Mouse (Mus musculus) heart, adult 2 months (tissue): ENCODE measurements around the gene Slc25a48. TPM values are rescaled to one million over a fixed set of nuclear protein-coding genes. Genes with fewer than 3 reads are reported as not detected.

ENCODE experiments used
- DNase-seq, 2 experiments: peaks; one replicate each; pipeline ENCODE4 v3.0.0; 2021
- H3K27ac ChIP-seq: fragments of 200-600 bp; 2 replicates; pipeline ENCODE4 v1.8.1; 2022
- H3K27me3 ChIP-seq: fragments of 200-500 bp; 2 replicates; pipeline ENCODE4 v1.6.1; 2012; ENCODE audit warnings: mild to moderate bottlenecking, low read length, inconsistent platforms, mixed read lengths; ENCODE audit not compliant: control insufficient read depth, insufficient read depth
- H3K36me3 ChIP-seq: fragments of 200-500 bp; 2 replicates; pipeline ENCODE4 v1.6.1; 2012; ENCODE audit warnings: low read length, inconsistent platforms; ENCODE audit not compliant: control insufficient read depth, insufficient read depth
- H3K4me1 ChIP-seq: fragments of 200-500 bp; 2 replicates; pipeline ENCODE4 v1.6.1; 2011; ENCODE audit warnings: low read length; ENCODE audit not compliant: control insufficient read depth, insufficient read depth
- H3K4me3 ChIP-seq: fragments of 200-600 bp; 2 replicates; pipeline ENCODE4 v1.8.1; 2022
- H3K79me2 ChIP-seq: fragments of 200-500 bp; replicated peaks from 2 replicates; pipeline ENCODE4 v1.6.1; 2012; ENCODE audit warnings: mild to moderate bottlenecking, inconsistent platforms, low read length, moderate library complexity, mixed read lengths; ENCODE audit not compliant: control insufficient read depth, insufficient read depth
- H3K9ac ChIP-seq: fragments of 200-500 bp; 2 replicates; pipeline ENCODE4 v1.6.1; 2012; ENCODE audit warnings: low read depth, mild to moderate bottlenecking, control low read depth, inconsistent platforms, low read length, mixed read lengths
- CTCF ChIP-seq: fragments of 200-600 bp; IDR thresholded peaks from 2 replicates; pipeline ENCODE4 v1.8.1; 2022; ENCODE audit warnings: antibody characterized with exemption, mild to moderate bottlenecking, moderate library complexity
- EP300 ChIP-seq: fragments of 200-500 bp; IDR thresholded peaks from 2 replicates; pipeline ENCODE4 v1.6.1; 2011; ENCODE audit warnings: low read depth, low read length, control low read depth; ENCODE audit not compliant: insufficient read depth
- POLR2A ChIP-seq: fragments of 200-500 bp; IDR thresholded peaks from 2 replicates; pipeline ENCODE4 v1.6.1; 2011; ENCODE audit warnings: mild to moderate bottlenecking, low read depth, low read length, control low read depth; ENCODE audit not compliant: insufficient read depth
- WGBS: fragments of 180-500 bp; shearing (Covaris S2); methylation state at CpG from one replicate; pipeline ENCODE4 v1.1.7; 2018; 5-methylcytosine and 5-hydroxymethylcytosine counted together
- intact Hi-C: fragments of 180-260 bp; cut with DNase I; formaldehyde crosslinking; loops from one replicate; pipeline ENCODE4 v1.15.1; 2025
- polyA plus RNA-seq: library from polyadenylated mRNA; depleted of rRNA; stranded (reverse); fragments of >200 nt; gene quantifications from 2 replicates; pipeline ENCODE4 v1.2.3, GENCODE M21; 2012
- total RNA-seq, 2 experiments: library from RNA; stranded (reverse); gene quantifications; 2 replicates each; pipeline ENCODE4 v1.2.3; 2021

The Slc25a48 gene
- total and polyA plus RNA-seq, 3 experiments: 0.08 to 0.27 (median 0.16) TPM

GRCm38 (mm10) chr13:56462791-56463190, 24.6 kb downstream of the Slc25a48 start:
- intact Hi-C loops: no loop called here
- TF ChIP-seq EP300 (no peak), CTCF (no peak), POLR2A (no peak)

GRCm38 (mm10) chr13:56463261-56463660, 25.1 kb downstream of the Slc25a48 start:
- TF ChIP-seq CTCF (no peak), EP300 (no peak), POLR2A (no peak)
- no peaks in the 10 kb centered on the region for H3K4me1 ChIP-seq
- H3K79me2 ChIP-seq: no peaks in the 10 kb centered on the region
- WGBS: 88% methylated on average over 7 of the region's 7 CpGs
- H3K36me3 ChIP-seq: no peaks in the 10 kb centered on the region
- no peak overlapping the region for H3K9ac ChIP-seq
- H3K4me3 ChIP-seq: no peak overlapping the region
- no peak for DNase-seq
- intact Hi-C loops: no loop called here
- H3K27me3 ChIP-seq: peaks cover 2% of the 10 kb centered on the region; the same call in 1 of the 2 replicates
- no peak overlapping the region for H3K27ac ChIP-seq

More at GRCm38 (mm10) chr13:56462791-56463190, 24.6 kb downstream of the Slc25a48 start:
- Histone ChIP-seq H3K79me2 (no peaks in the 10 kb centered on the region), H3K27ac (no peak overlapping the region), H3K36me3 (no peaks in the 10 kb centered on the region), H3K9ac (no peak overlapping the region), H3K27me3 (peaks cover 2% of the 10 kb centered on the region; the same call in 1 of the 2 replicates), H3K4me3 (no peak overlapping the region), H3K4me1 (no peaks in the 10 kb centered on the region)
- 92% methylated on average over 4 of the region's 4 CpGs for WGBS
- DNase-seq: no peak

- Histone ChIP-seq H3K27ac (no peak overlapping the region), H3K36me3 (no peaks in the 10 kb centered on the region), H3K9ac (no peak overlapping the region), H3K4me1 (no peaks in the 10 kb centered on the region), H3K27me3 (no peaks in the 10 kb centered on the region), H3K4me3 (no peak overlapping the region), H3K79me2 (no peaks in the 10 kb centered on the region)
- 76% methylated on average over 6 of the region's 6 CpGs for WGBS
- TF ChIP-seq EP300 (no peak), POLR2A (no peak), CTCF (no peak)
- intact Hi-C loops: no loop called here
- no peak for DNase-seq
Observed at GRCm38 (mm10) chr13:56463750-56464149, 25.6 kb downstream of the Slc25a48 start.

GRCm38 (mm10) chr13:56467786-56468185, 29.6 kb downstream of the Slc25a48 start:
- WGBS: 96% methylated on average over 7 of the region's 7 CpGs
- H3K79me2 ChIP-seq: no peaks in the 10 kb centered on the region
- no peaks in the 10 kb centered on the region for H3K4me1 ChIP-seq
- no peak for DNase-seq
- no peak for TF ChIP-seq EP300
- no peak for TF ChIP-seq POLR2A
- TF ChIP-seq CTCF: no peak
- H3K27ac ChIP-seq: no peak overlapping the region
- H3K27me3 ChIP-seq: no peaks in the 10 kb centered on the region
- no peak overlapping the region for H3K9ac ChIP-seq
- intact Hi-C loops: no loop called here
- no peaks in the 10 kb centered on the region for H3K36me3 ChIP-seq
- H3K4me3 ChIP-seq: no peak overlapping the region

- TF ChIP-seq POLR2A (no peak), CTCF (no peak), EP300 (no peak)
- DNase-seq: no peak
- Histone ChIP-seq H3K27ac (no peak overlapping the region), H3K9ac (no peak overlapping the region), H3K4me1 (no peaks in the 10 kb centered on the region), H3K4me3 (no peak overlapping the region), H3K36me3 (no peaks in the 10 kb centered on the region), H3K27me3 (no peaks in the 10 kb centered on the region), H3K79me2 (no peaks in the 10 kb centered on the region)
- 85% methylated on average over 4 of the region's 4 CpGs for WGBS
- intact Hi-C loops: no loop called here
Observed at GRCm38 (mm10) chr13:56468536-56468935, 30.4 kb downstream of the Slc25a48 start.

- Histone ChIP-seq H3K79me2 (no peaks in the 10 kb centered on the region), H3K27ac (no peak overlapping the region), H3K27me3 (no peaks in the 10 kb centered on the region), H3K4me3 (no peak overlapping the region), H3K4me1 (no peaks in the 10 kb centered on the region), H3K9ac (no peak overlapping the region), H3K36me3 (no peaks in the 10 kb centered on the region)
- no peak for DNase-seq
- intact Hi-C loops: no loop called here
- TF ChIP-seq CTCF: no peak
- TF ChIP-seq EP300: no peak
- TF ChIP-seq POLR2A: no peak
- WGBS: 78% methylated on average over 6 of the region's 6 CpGs
Observed at GRCm38 (mm10) chr13:56471211-56471610, 33.1 kb downstream of the Slc25a48 start.
